Mouse (Mus musculus) kidney, embryonic 15.5 days (tissue): Measurements from ENCODE around the gene Otud5. TPM values are rescaled to one million over a fixed set of nuclear protein-coding genes. Genes with fewer than 3 reads are reported as not detected.
A peak's percentile ranks its signal among the peaks of the same experiment; 100 is the strongest.
"Not testable (repeated sequence)": the region's sequence is repeated elsewhere in the genome, so short reads cannot be mapped to it uniquely, and the experiment has no call there.

ENCODE experiments used
- ATAC-seq: fragments of 200-750 bp; cut with Nextera tagmentation; replicated peaks from 2 replicates; pipeline ENCODE4 v1.8.0; 2017; ENCODE audit warnings: moderate TSS enrichment; ENCODE audit not compliant: low FRiP score
- H3K27ac ChIP-seq: fragments of 300-500 bp; sonication (generic); 2 replicates; pipeline ENCODE4 v1.5.1; 2015; ENCODE audit warnings: mild to moderate bottlenecking, inconsistent platforms
- H3K27me3 ChIP-seq: fragments of 300-500 bp; sonication (generic); 2 replicates; pipeline ENCODE4 v1.6.1; 2015; ENCODE audit warnings: inconsistent platforms
- H3K36me3 ChIP-seq: fragments of 300-500 bp; sonication (generic); 2 replicates; pipeline ENCODE4 v1.6.1; 2015; ENCODE audit warnings: inconsistent platforms
- H3K4me1 ChIP-seq: fragments of 300-500 bp; sonication (generic); 2 replicates; pipeline ENCODE4 v1.6.1; 2015; ENCODE audit warnings: inconsistent platforms
- H3K4me2 ChIP-seq: fragments of 300-500 bp; sonication (generic); 2 replicates; pipeline ENCODE4 v1.6.1; 2015; ENCODE audit warnings: moderate library complexity, mild to moderate bottlenecking, inconsistent platforms
- H3K4me3 ChIP-seq: fragments of 300-500 bp; sonication (generic); replicated peaks from 2 replicates; pipeline ENCODE4 v1.5.1; 2015; ENCODE audit warnings: mild to moderate bottlenecking, inconsistent platforms
- H3K9ac ChIP-seq: fragments of 300-500 bp; sonication (generic); 2 replicates; pipeline ENCODE4 v1.6.1; 2015; ENCODE audit warnings: mild to moderate bottlenecking, inconsistent platforms
- H3K9me3 ChIP-seq: fragments of 300-500 bp; sonication (generic); replicated peaks from 2 replicates; pipeline ENCODE4 v1.6.1; 2016; ENCODE audit warnings: inconsistent platforms
- WGBS: fragments of 180-500 bp; shearing (Covaris S2); methylation state at CpG from one replicate; pipeline ENCODE4 v1.1.7; 2015; ENCODE audit warnings: mixed read lengths; 5-methylcytosine and 5-hydroxymethylcytosine counted together
- polyA plus RNA-seq: library from polyadenylated mRNA; unstranded; fragments of >200 nt; fragmentation: Nextera tagmentation; extraction: Ambion mirVana; gene quantifications from 2 replicates; pipeline ENCODE4 v1.2.1, GENCODE M21; 2015

The Otud5 gene
- 40.0 and 44.8 TPM in 2 replicates for polyA plus RNA-seq

DNA sequence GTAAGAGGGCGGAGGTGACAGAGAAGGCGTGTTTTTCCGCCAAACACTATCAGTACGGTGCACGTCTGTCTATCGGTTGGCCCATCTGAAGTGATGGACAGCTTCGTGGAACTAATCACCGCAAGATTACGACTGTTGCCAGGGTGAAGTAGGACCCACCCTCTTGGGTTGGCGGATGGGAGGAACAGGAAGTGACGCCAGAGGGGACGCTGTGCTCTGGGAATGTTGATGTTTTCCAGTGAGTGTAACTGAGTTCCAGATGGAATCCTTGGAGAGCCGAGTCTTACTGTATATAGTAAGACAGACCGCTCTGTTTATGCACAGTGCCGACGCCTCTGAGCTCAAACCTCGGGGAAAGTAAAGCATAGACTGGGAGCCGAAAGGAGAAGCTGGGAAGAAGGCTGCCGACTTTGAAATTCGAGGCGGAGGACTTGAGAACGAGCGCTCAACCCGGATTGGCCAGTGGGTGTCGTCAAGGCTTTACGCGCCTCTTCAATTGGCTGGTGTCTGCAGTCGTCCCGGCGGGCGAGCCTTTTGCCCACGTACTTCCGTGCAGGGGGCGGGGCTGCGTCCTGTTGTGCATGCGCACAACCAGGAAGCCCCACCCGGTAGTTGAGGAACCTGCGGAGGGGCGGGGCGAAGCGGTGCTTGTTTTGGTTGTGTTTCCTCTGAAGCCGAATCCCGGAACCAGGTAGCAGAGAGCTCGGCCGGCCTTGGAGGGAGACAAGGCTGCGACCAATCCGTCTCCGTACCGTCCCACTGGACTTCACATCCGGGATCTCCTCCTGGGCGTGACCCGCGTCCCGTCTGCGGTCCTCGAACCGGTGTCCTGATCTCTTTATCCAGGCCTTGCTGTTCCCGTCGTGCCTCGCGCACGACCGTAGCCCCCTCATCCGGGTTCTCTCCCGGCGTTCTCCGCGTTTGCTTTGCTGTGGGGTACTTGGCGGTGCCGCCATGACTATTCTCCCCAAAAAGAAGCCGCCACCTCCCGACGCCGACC, at the start of gene Otud5:
Gene Otud5, plus strand, starts transcription at position 202 of the 1,000 bp plus-strand sequence.
- H3K27me3 ChIP-seq: no peaks in the 10 kb centered on the region
- H3K9ac ChIP-seq: peak within 1 kb of the TSS; percentile 80
- H3K4me2 ChIP-seq: peak within 1 kb of the TSS; percentile 63
- WGBS: 18% methylated on average over 74 of the region's 74 CpGs
- H3K4me1 ChIP-seq: peaks cover 15% of the 10 kb centered on the region
- H3K9me3 ChIP-seq: no peaks in the 10 kb centered on the region
- peak within 1 kb of the TSS; percentile 98 for H3K27ac ChIP-seq
- H3K4me3 ChIP-seq: peak within 1 kb of the TSS; percentile 77
- no peaks in the 10 kb centered on the region for H3K36me3 ChIP-seq
- peak; percentile 98 for ATAC-seq

DNA sequence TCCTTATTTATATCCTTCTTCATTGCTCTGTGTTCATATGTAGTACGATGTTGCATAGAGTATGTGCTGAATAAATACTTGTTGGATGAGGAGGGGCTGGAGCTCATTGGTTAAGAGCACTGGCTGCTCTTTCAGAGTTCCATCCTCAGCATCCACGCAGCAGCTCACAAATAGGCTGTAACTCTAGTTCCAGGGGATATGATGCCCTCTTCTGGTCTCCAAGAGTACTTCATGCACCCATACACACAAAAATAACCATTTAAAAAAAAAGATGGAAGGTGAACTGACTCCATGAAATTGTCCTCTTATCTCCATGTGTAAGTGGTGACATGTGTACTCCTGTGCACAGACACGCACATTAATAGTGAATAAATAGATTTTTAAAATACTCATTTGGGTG, 47.8 kb upstream of the Otud5 start:
- ATAC-seq: no peak
- WGBS: 49% methylated on average over 3 of the region's 3 CpGs
- H3K27ac ChIP-seq: no peak overlapping the region
- no peak overlapping the region for H3K4me2 ChIP-seq
- H3K9me3 ChIP-seq: no peaks in the 10 kb centered on the region
- no peak overlapping the region for H3K9ac ChIP-seq
- H3K36me3 ChIP-seq: 0 out of 2 replicates have a peak, but pooled peaks cover 17% of the 10 kb centered on the region
- no peaks in the 10 kb centered on the region for H3K27me3 ChIP-seq
- H3K4me1 ChIP-seq: peaks cover 6% of the 10 kb centered on the region
- no peak overlapping the region for H3K4me3 ChIP-seq

DNA sequence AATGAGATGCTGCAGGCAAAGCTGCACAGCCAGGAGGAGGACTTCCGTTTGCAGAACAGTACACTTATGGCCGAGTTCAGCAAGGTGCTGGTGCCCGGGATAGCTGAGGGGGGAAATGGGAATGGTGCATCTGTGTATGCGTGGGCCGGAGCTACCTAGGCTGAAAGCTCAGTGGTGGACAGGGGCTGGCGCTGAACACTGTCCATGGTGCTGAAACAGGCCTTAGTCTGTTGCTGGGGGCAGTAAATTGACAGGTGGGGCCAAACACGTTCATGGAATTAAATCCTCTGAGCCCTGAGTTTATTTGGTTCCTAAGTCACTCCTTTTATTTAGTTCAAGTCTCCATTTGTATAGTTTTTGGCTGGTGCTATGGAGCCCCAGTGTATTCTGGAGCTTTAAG, 46.1 kb upstream of the Otud5 start:
- no peak; the same call in 1 of the 2 replicates for ATAC-seq
- Histone ChIP-seq H3K4me3 (no peak overlapping the region), H3K27ac (no peak overlapping the region), H3K9me3 (no peaks in the 10 kb centered on the region), H3K4me2 (no peak overlapping the region), H3K36me3 (peaks cover 27% of the 10 kb centered on the region), H3K9ac (no peak overlapping the region), H3K4me1 (peaks cover 6% of the 10 kb centered on the region), H3K27me3 (no peaks in the 10 kb centered on the region)
- 16% methylated on average over 7 of the region's 7 CpGs for WGBS

DNA sequence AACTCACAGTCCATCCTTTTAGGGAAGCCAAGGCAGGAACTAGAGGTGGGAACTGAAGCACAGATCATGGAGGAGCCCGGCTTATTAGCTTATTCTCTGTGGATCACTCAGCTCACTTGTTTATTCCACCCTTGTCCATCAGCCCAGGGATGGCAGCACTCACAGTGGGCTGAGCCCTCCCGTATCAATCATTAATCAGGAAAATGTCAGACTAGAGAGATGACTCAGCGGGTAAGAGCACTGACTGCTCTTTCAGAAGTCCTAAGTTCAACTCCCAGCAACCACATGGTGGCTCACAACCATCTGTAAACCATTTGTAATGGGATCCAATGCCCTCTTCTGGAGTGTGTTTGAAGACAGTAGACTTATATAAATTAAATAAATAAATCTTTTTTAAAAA, 43.8 kb upstream of the Otud5 start:
- ATAC-seq: no peak
- Histone ChIP-seq H3K36me3 (peaks cover 42% of the 10 kb centered on the region), H3K4me2 (no peak overlapping the region), H3K9ac (no peak overlapping the region), H3K27ac (no peak overlapping the region), H3K4me1 (no peaks in the 10 kb centered on the region), H3K4me3 (no peak overlapping the region), H3K9me3 (no peaks in the 10 kb centered on the region), H3K27me3 (no peaks in the 10 kb centered on the region)
- 92% methylated on average over 3 of the region's 3 CpGs for WGBS

DNA sequence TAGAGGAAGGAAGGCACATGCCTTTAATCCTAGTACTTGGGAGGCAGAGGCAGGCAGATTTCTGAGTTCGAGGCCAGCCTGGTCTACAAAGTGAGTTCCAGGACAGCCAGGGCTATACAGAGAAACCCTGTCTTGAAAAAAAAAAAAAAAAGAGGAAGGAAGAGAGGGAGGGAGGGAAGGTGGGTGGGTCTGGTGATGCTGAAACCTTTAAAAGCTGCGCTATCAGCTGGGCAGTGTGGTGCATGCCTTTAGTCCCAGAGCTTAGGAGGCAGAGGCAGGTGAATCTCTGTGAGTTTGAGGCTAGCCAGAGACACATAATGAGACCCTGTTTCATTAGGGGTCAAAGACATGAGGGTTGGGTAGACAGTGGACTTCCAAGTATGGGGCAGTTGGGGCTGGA, 39.0 kb upstream of the Otud5 start:
- H3K27ac ChIP-seq, H3K4me2 ChIP-seq, H3K9ac ChIP-seq, H3K4me1 ChIP-seq, H3K27me3 ChIP-seq, H3K4me3 ChIP-seq, ATAC-seq, H3K9me3 ChIP-seq: not testable (repeated sequence)
- peaks cover 54% of the 10 kb centered on the region for H3K36me3 ChIP-seq
- WGBS: 78% methylated on average over 2 of the region's 2 CpGs

DNA sequence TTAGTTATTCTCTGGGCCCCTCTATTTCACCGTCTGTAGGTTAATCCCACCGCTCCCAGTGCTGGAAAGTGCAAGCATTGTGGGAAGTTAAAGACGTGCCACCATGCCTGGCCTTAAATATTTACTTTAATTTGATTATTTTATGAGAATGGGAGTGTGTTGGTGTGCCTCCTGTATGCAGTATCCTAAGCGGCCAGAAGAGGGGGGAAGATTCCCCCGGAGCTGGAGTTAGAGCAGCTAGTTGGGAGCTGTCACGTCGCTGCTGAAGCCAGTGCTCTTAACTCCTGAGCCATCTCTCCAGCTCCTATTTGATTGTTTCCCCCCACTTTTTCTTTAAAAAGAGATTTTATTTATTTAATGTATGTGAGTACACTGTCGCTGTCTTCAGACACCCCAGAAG, 26.1 kb upstream of the Otud5 start:
- H3K4me1 ChIP-seq, H3K27ac ChIP-seq, H3K4me3 ChIP-seq, H3K9ac ChIP-seq, H3K9me3 ChIP-seq, ATAC-seq, H3K27me3 ChIP-seq, H3K4me2 ChIP-seq: not testable (repeated sequence)
- 54% methylated on average over 8 of the region's 8 CpGs for WGBS
- peaks cover 65% of the 10 kb centered on the region for H3K36me3 ChIP-seq

DNA sequence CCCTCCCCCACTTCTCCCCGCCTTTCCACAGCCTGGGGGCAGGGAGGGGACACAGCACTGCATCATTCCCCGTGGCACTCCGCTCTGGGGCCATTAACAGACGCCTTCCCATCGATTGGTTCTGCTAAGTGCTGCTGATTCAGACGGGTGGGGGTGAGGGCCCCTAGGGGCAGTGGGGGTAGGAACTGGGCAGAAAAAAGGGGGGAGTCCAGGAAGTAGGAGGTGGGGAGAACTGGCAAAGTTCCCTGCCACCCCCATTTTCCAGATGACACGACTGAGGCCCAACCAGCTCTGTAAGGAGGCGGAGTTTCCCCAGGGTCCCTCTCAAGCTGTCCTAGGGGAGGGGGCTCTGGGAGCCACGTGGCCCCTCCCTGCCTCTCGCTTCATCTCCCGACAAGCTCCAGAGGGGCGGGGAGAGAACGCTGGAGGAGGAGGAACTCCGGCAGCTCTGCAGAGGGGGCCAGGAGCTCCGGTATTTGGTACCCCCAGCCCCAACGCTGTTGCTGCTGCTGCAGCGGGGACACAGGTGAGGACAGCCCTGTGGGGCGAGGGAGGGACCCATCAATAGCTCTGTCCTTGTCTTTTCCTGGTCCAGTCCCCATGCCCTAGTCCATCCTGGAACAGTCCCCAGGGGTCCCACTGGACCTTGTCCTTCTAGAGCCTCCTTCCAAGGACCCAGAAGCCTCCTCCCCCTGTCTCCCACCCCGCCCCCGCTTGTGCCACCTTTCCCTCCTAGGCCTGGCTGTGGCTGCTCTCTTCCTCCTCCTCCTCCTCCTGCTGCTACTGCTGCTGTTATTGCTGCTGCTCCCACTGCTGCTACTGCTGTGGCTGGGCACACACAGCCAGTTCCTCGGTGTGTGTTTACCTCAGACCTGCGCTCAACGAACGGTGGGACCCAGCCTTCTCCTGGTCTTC, 19.0 kb upstream of the Otud5 start, which contains the start of gene Kcnd1:
Gene Kcnd1, plus strand, starts transcription at position 425 of the 915 bp plus-strand sequence.
- H3K4me2 ChIP-seq: peak within 1 kb of the TSS; percentile 66
- no peak within 1 kb of the TSS for H3K27ac ChIP-seq
- H3K27me3 ChIP-seq: no peaks in the 10 kb centered on the region
- peak; percentile 76 for ATAC-seq
- peaks cover 16% of the 10 kb centered on the region for H3K36me3 ChIP-seq
- no peaks in the 10 kb centered on the region for H3K9me3 ChIP-seq
- peak within 1 kb of the TSS; percentile 48 for H3K4me3 ChIP-seq
- WGBS: 16% methylated on average over 24 of the region's 24 CpGs
- H3K4me1 ChIP-seq: peaks cover 7% of the 10 kb centered on the region; the same call in 1 of the 2 replicates
- peak within 1 kb of the TSS; percentile 29; the same call in 1 of the 2 replicates for H3K9ac ChIP-seq

DNA sequence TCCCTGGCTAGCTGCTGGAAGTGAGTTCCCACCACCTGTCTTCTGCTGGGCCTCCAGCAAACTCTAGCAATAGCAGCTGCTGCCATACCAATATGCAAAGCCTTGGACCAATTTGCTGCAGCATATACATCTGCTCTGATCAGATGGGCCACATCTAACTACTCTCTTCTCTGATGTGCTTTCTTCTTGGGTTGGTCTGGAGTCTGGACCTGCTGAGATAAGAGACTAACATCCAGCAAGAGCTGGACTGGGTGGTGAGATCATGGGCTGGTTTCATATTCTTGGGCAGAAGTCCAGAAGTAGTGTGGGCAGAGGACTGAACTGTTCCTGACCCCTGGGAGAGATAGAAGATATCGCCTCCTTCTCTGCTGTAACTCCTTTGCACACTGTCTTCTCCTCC, 4.0 kb upstream of the Otud5 start:
- Histone ChIP-seq H3K9me3 (no peaks in the 10 kb centered on the region), H3K27ac (no peak overlapping the region), H3K4me1 (no peaks in the 10 kb centered on the region), H3K27me3 (no peaks in the 10 kb centered on the region), H3K4me2 (no peak overlapping the region), H3K4me3 (no peak overlapping the region), H3K36me3 (no peaks in the 10 kb centered on the region), H3K9ac (no peak overlapping the region)
- ATAC-seq: no peak
- 75% methylated on average over 1 of the region's 1 CpGs for WGBS

DNA sequence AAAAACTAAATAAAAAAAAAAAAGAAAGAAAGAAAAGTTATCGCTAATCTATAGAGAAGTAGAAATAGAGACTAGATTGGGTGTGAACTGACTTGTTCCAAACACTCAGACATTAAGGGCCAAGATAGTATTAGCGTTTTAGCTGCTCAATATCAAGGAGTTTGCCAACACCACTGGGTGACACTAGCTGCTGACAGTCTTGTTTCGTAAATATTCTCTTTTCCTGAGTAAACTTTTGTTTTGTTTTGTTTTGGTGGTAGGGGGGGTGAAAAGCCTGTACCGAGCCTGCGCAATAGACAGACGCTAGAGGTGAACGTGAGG, 362 bp upstream of the Otud5 start:
- H3K27ac ChIP-seq: peak overlapping the region; percentile 98
- no peaks in the 10 kb centered on the region for H3K9me3 ChIP-seq
- no peak for ATAC-seq
- H3K4me1 ChIP-seq: peaks cover 15% of the 10 kb centered on the region
- no peak overlapping the region for H3K9ac ChIP-seq
- H3K4me3 ChIP-seq: peak overlapping the region; percentile 77
- H3K27me3 ChIP-seq: no peaks in the 10 kb centered on the region
- WGBS: 27% methylated on average over 7 of the region's 7 CpGs
- H3K4me2 ChIP-seq: peak overlapping the region; percentile 55
- no peaks in the 10 kb centered on the region for H3K36me3 ChIP-seq

DNA sequence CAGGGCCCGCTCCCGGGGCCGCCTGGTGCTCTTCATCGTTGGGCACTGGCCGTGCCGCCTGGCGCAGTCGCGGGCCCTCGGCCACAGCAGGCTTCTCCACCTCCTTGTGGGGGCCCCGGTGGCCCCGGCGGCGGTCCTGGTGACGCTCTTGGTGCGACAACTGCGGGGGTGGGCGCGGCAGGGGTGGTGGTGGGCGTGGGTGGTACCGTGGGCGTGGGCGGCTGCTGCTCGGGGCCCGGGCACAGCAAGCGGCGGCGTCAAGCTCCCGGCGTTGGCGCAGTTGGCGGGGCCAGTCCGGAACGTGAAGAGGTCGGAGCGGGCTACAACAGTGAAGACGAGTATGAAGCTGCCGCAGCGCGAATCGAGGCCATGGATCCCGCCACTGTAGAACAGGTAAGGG, 1.2 kb downstream of the Otud5 start:
- 20% methylated on average over 42 of the region's 42 CpGs for WGBS
- Histone ChIP-seq H3K4me2 (peak overlapping the region; percentile 63), H3K9me3 (no peaks in the 10 kb centered on the region), H3K36me3 (no peaks in the 10 kb centered on the region), H3K27me3 (no peaks in the 10 kb centered on the region), H3K9ac (peak overlapping the region; percentile 80), H3K4me1 (peaks cover 15% of the 10 kb centered on the region), H3K4me3 (peak overlapping the region; percentile 77), H3K27ac (peak overlapping the region; percentile 98)
- no peak for ATAC-seq

DNA sequence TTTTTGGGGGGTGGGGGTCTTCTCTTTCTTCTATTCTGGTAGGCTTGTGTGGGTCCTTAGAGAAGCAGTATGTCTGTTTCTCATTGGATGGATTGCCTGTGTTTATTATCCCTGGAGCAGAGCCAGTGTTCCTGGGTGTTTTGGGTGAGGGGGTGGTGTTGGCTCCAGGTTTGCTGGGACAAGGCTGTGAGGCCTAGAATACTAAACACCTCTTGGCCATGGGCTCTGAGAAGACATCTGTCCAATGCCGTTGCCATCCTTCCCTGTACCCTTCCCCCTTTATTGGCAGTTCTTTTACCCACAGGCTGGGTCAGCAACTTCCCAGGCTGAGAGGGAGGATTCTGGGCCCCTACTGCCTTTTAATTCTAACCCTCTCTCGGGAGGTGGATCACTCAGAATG, 6.7 kb downstream of the Otud5 start:
- 92% methylated on average over 2 of the region's 2 CpGs for WGBS
- Histone ChIP-seq H3K27ac (no peak overlapping the region), H3K9me3 (no peaks in the 10 kb centered on the region), H3K27me3 (no peaks in the 10 kb centered on the region), H3K4me2 (no peak overlapping the region), H3K9ac (no peak overlapping the region), H3K4me1 (peaks cover 14% of the 10 kb centered on the region), H3K4me3 (no peak overlapping the region), H3K36me3 (peaks cover 11% of the 10 kb centered on the region; the same call in 1 of the 2 replicates)
- ATAC-seq: no peak

DNA sequence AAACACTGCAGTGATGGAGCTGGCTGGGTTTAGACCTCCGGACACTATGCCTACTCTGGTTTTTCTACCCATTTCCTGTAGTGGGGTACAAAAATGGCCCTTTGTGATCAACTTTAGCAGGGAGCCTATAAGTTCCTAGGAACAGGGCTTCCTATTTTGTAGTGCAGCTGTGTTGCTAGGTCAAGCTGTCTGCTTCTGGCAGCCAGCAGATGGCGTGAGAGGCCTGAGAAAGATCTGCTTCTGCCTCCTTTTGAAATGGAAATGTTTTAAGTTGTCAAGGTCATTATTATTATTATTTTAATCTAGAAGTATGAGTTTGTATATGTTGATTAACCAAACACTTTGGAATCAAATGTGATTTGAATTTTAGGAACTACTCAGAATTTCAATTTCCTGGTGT, 13.4 kb downstream of the Otud5 start:
- no peak overlapping the region for H3K4me3 ChIP-seq
- 54% methylated on average over 2 of the region's 2 CpGs for WGBS
- no peaks in the 10 kb centered on the region for H3K4me1 ChIP-seq
- H3K27me3 ChIP-seq: no peaks in the 10 kb centered on the region
- H3K9ac ChIP-seq: no peak overlapping the region
- H3K9me3 ChIP-seq: no peaks in the 10 kb centered on the region
- H3K4me2 ChIP-seq: no peak overlapping the region
- no peak overlapping the region for H3K27ac ChIP-seq
- H3K36me3 ChIP-seq: peaks cover 20% of the 10 kb centered on the region
- no peak for ATAC-seq
